Mouse (Mus musculus) CH12.LX (cell line): ENCODE measurements around the gene Ankar. TPM values are rescaled to one million over a fixed set of nuclear protein-coding genes. Genes with fewer than 3 reads are reported as not detected.

Experiments used
- DNase-seq: peaks from one replicate; pipeline ENCODE4 v3.0.0-alpha.2; 2013; ENCODE audit errors: extremely low read depth
- H3K27ac ChIP-seq: 2 replicates; pipeline ENCODE4 v1.5.1; 2012; ENCODE audit warnings: low read depth, mild to moderate bottlenecking, control low read depth, moderate library complexity; ENCODE audit not compliant: insufficient read depth
- H3K27me3 ChIP-seq: replicated peaks from 2 replicates; pipeline ENCODE3; 2012; ENCODE audit warnings: inconsistent platforms
- H3K36me3 ChIP-seq, 2 experiments: replicated peaks in 1 of 2; 2 replicates each; pipeline versions ENCODE3 to v1.6.1; 2012; ENCODE audit warnings: inconsistent platforms in 1 of 2, low read length in 1 of 2, mild to moderate bottlenecking in 1 of 2, mixed read lengths in 1 of 2, moderate library complexity in 1 of 2; ENCODE audit not compliant: control insufficient read depth in 1 of 2, insufficient read depth in 1 of 2
- H3K4me1 ChIP-seq, 2 experiments: 2 replicates each; pipeline ENCODE4 v1.6.1; 2012; ENCODE audit warnings: inconsistent platforms in 1 of 2, moderate library complexity in 1 of 2; ENCODE audit not compliant: insufficient read depth in 2 of 2, control insufficient read depth in 1 of 2
- H3K4me2 ChIP-seq: 2 replicates; pipeline ENCODE4 v1.6.1; 2012; ENCODE audit warnings: low read depth, mild to moderate bottlenecking, control low read depth; ENCODE audit not compliant: poor library complexity, insufficient read depth, severe bottlenecking
- H3K4me3 ChIP-seq, 3 experiments: fragments of 150-350 bp in 1 of 3; sonication (generic) in 1 of 3; replicated peaks in 1 of 3; 2 replicates each; pipeline versions ENCODE3 to v1.5.1; 2011 to 2012; ENCODE audit warnings: low read depth in 2 of 3, low read length in 2 of 3, mild to moderate bottlenecking in 2 of 3, moderate library complexity in 2 of 3, control low read depth in 1 of 3, improper control_type of control experiment in 1 of 3, inconsistent platforms in 1 of 3, mixed read lengths in 1 of 3; ENCODE audit not compliant: poor library complexity in 1 of 3
- H3K79me2 ChIP-seq: replicated peaks from 2 replicates; pipeline ENCODE4 v1.6.1; 2012; ENCODE audit warnings: mild to moderate bottlenecking, moderate library complexity; ENCODE audit not compliant: control insufficient read depth, poor library complexity, insufficient read depth, severe bottlenecking; ENCODE audit errors: extremely low read depth
- H3K9ac ChIP-seq: 2 replicates; pipeline ENCODE4 v1.6.1; 2012; ENCODE audit warnings: low read depth, mild to moderate bottlenecking, control low read depth, moderate library complexity; ENCODE audit not compliant: insufficient read depth
- H3K9me3 ChIP-seq: replicated peaks from 2 replicates; pipeline ENCODE3; 2012; ENCODE audit warnings: low read length, inconsistent platforms, mixed read lengths
- CHD2 ChIP-seq: IDR thresholded peaks from 2 replicates; pipeline ENCODE4 v1.6.1; 2011; ENCODE audit warnings: low read length, improper control_type of control experiment
- CTCF ChIP-seq, 2 experiments: IDR thresholded peaks in 1 of 2; conservative IDR thresholded peaks in 1 of 2; 2 replicates each; pipeline ENCODE4 v1.5.1; 2011 to 2012; ENCODE audit warnings: low read depth in 2 of 2, low read length in 2 of 2, improper control_type of control experiment in 1 of 2, inconsistent platforms in 1 of 2, mild to moderate bottlenecking in 1 of 2, moderate library complexity in 1 of 2
- ELF1 ChIP-seq: IDR thresholded peaks from 2 replicates; pipeline ENCODE4 v1.6.1; 2014; ENCODE audit warnings: low read depth, mild to moderate bottlenecking, inconsistent platforms, low read length, improper control_type of control experiment
- EP300 ChIP-seq: IDR thresholded peaks from 2 replicates; pipeline ENCODE4 v1.6.1; 2011; ENCODE audit warnings: low read length, improper control_type of control experiment
- HCFC1 ChIP-seq: IDR thresholded peaks from 2 replicates; pipeline ENCODE4 v1.6.1; 2012; ENCODE audit warnings: low read depth, mild to moderate bottlenecking, inconsistent platforms, low read length, improper control_type of control experiment
- JUN ChIP-seq: IDR thresholded peaks from 2 replicates; pipeline ENCODE4 v1.6.1; 2011; ENCODE audit warnings: low read depth, mild to moderate bottlenecking, low read length, improper control_type of control experiment, moderate library complexity; ENCODE audit not compliant: insufficient read depth
- JUND ChIP-seq: conservative IDR thresholded peaks from 2 replicates; pipeline ENCODE4 v1.6.1; 2011; ENCODE audit warnings: low read depth, low read length, improper control_type of control experiment
- MAFK ChIP-seq: IDR thresholded peaks from 2 replicates; pipeline ENCODE4 v1.6.1; 2011; ENCODE audit warnings: low read length, improper control_type of control experiment; ENCODE audit not compliant: insufficient replicate concordance
- MAZ ChIP-seq: IDR thresholded peaks from 2 replicates; pipeline ENCODE4 v1.6.1; 2012; ENCODE audit warnings: low read depth, mild to moderate bottlenecking, inconsistent platforms, low read length, improper control_type of control experiment, moderate library complexity
- MXI1 ChIP-seq: IDR thresholded peaks from 2 replicates; pipeline ENCODE4 v1.6.1; 2011; ENCODE audit warnings: mild to moderate bottlenecking, low read depth, low read length, improper control_type of control experiment
- NRF1 ChIP-seq: IDR thresholded peaks from 2 replicates; pipeline ENCODE4 v1.6.1; 2014; ENCODE audit warnings: low read depth, mild to moderate bottlenecking, inconsistent platforms, low read length, improper control_type of control experiment, moderate library complexity
- RCOR1 ChIP-seq: conservative IDR thresholded peaks from 2 replicates; pipeline ENCODE4 v1.6.1; 2012; ENCODE audit warnings: low read depth, mild to moderate bottlenecking, inconsistent platforms, low read length, improper control_type of control experiment
- TCF12 ChIP-seq: IDR thresholded peaks from 2 replicates; pipeline ENCODE4 v1.6.1; 2014; ENCODE audit warnings: low read depth, mild to moderate bottlenecking, inconsistent platforms, low read length, improper control_type of control experiment
- USF2 ChIP-seq: conservative IDR thresholded peaks from 2 replicates; pipeline ENCODE4 v1.6.1; 2011; ENCODE audit warnings: low read depth, low read length, improper control_type of control experiment
- ZC3H11A ChIP-seq: IDR thresholded peaks from 2 replicates; pipeline ENCODE4 v1.6.1; 2012; ENCODE audit warnings: low read depth, mild to moderate bottlenecking, inconsistent platforms, low read length, improper control_type of control experiment
- ZKSCAN1 ChIP-seq: IDR thresholded peaks from 2 replicates; pipeline ENCODE4 v1.6.1; 2012; ENCODE audit warnings: low read depth, inconsistent platforms, low read length, improper control_type of control experiment, borderline replicate concordance
- ZNF384 ChIP-seq: IDR thresholded peaks from 2 replicates; pipeline ENCODE4 v1.6.1; 2012; ENCODE audit warnings: low read depth, low read length, improper control_type of control experiment, inconsistent platforms
- dilution Hi-C: fragments of 300-500 bp; cut with MboI; formaldehyde crosslinking; loops from 2 replicates; pipeline ENCODE4 v1.14.3; 2020; ENCODE audit warnings: low sequenced_read_pairs; ENCODE audit not compliant: extremely low pct_unique_long_range_greater_than_20kb, extremely low pct_ligation_motif_present
- in situ Hi-C: fragments of 300-500 bp; cut with MboI; formaldehyde crosslinking; loops from 3 replicates; pipeline ENCODE4 v1.14.3; 2019; ENCODE audit warnings: low sequenced_read_pairs, low pct_ligation_motif_present, low pct_unique_long_range_greater_than_20kb, mixed read lengths
- polyA plus RNA-seq: library from polyadenylated mRNA; unstranded; fragments of >175 nt; gene quantifications from 2 replicates; pipeline ENCODE4 v1.2.1, GENCODE M21; 2012; ENCODE audit warnings: low read depth; ENCODE audit not compliant: insufficient read length
- total RNA-seq, 2 experiments: library from RNA; depleted of rRNA; stranded (reverse); fragments of 300-350 nt in 1 of 2; fragments of >200 nt in 1 of 2; gene quantifications; 2 replicates each; pipeline ENCODE4 v1.2.3; 2012 to 2014

The Ankar gene
- total and polyA plus RNA-seq, 3 experiments: not detected

DNA sequence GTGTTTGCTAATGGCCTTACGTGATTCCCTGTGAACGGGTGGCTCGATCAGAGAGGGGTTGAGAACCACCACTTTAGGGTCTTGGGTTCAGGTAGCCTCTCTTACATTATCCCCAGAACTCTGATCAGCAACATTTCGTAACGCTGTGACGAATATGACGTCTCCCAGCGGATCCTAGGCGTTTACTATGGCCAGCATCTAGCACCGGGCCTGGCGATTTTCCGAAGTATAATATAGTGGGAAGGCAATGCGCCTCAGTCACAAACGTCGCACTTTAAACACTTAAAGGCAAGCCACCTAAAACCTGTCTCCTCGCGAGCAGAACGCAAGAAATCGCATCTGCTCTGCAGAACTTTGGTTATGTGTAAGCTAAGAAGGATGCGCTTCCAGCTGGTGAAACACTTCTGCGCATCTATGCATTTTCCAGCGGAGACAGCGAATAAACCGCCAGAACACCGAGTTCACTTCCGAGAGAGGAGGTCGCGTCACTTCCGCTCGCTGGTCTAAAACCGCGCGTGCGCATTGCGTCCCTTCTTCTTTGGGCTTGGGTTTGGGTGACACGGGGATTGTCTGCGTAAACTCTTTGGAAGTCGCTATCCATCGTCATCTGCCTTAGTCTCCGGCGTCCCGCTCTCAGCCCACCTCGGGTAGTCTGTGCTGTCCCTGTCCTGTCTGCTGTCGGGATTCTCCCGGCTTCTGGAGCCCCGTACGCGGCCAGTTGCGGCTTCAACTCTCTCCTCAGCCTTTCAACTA lies 59.5 kb downstream of the Ankar start:
- in situ Hi-C loops (no loop called here), dilution Hi-C loops (no loop called here)
- Histone ChIP-seq H3K4me1 (peaks cover 6 to 27% of the 10 kb centered on the region in 2 experiments; a peak in 3 of 4 replicates), H3K4me3 (no peak overlapping the region), H3K9ac (no peak overlapping the region), H3K9me3 (no peaks in the 10 kb centered on the region), H3K79me2 (no peaks in the 10 kb centered on the region), H3K27me3 (no peaks in the 10 kb centered on the region), H3K4me2 (no peak overlapping the region), H3K36me3 (no peaks in the 10 kb centered on the region), H3K27ac (no peak overlapping the region)
- TF ChIP-seq ELF1: no peak
- no peak for TF ChIP-seq JUND
- no peak for TF ChIP-seq CHD2
- no peak for DNase-seq

DNA sequence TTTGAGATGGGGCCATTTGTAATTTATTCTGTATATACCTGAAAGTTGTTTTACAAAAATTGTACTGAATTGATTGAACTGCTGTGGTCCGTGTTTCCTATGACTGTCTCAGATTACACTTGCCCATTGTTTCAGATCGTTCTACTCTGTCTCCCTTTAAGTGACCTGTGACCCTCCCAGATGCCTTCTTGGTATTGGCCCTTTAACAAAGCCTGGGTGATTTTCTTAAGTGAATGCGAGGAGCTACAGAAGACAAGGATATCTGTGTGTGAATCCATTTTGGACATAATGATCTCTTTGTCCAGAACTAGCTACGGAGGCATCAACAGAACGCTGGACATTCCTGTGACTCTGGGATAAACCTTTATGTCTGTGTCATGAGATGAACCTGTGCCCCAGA lies 65.2 kb downstream of the Ankar start:
- no peak overlapping the region for H3K4me3 ChIP-seq
- H3K36me3 ChIP-seq: peaks cover 31 to 40% of the 10 kb centered on the region in 2 experiments
- dilution Hi-C loops (no loop called here), in situ Hi-C loops (no loop called here)
- no peak for TF ChIP-seq MXI1
- no peak for TF ChIP-seq JUN
- TF ChIP-seq USF2: no peak
- TF ChIP-seq RCOR1: no peak
- no peak for TF ChIP-seq JUND
- no peak for TF ChIP-seq HCFC1
- TF ChIP-seq MAFK: no peak
- no peak for TF ChIP-seq ZNF384
- TF ChIP-seq ZC3H11A: no peak
- TF ChIP-seq ZKSCAN1: no peak
- TF ChIP-seq TCF12: no peak
- TF ChIP-seq MAZ: no peak
- no peak for TF ChIP-seq ELF1
- TF ChIP-seq NRF1: no peak
- no peak for TF ChIP-seq EP300
- no peak for TF ChIP-seq CTCF (conservative IDR thresholded peaks at IDR 0.05 in 1 of 2, IDR thresholded peaks at IDR 0.05 in 1 of 2; ENCODE audit: low read depth in 2 of 2, low read length in 2 of 2)
- H3K27ac ChIP-seq: no peak overlapping the region
- H3K9me3 ChIP-seq: peaks cover 4% of the 10 kb centered on the region
- no peaks in the 10 kb centered on the region for H3K27me3 ChIP-seq
- no peaks in the 10 kb centered on the region for H3K79me2 ChIP-seq
- DNase-seq: no peak
- H3K9ac ChIP-seq: no peak overlapping the region
- H3K4me1 ChIP-seq: peaks cover 6 to 27% of the 10 kb centered on the region in 2 experiments; a peak in 3 of 4 replicates
- no peak overlapping the region for H3K4me2 ChIP-seq
